Mouse (Mus musculus) erythroblast, embryonic 14.5 days (primary cell): ENCODE measurements around the gene Ube2r2. TPM values are rescaled to one million over a fixed set of nuclear protein-coding genes. Genes with fewer than 3 reads are reported as not detected.

Experiments used
- H3K27me3 ChIP-seq: 2 replicates; pipeline ENCODE4 v1.6.1; 2012; ENCODE audit warnings: inconsistent platforms; ENCODE audit not compliant: control insufficient read depth
- H3K36me3 ChIP-seq: 2 replicates; pipeline ENCODE4 v1.6.1; 2012; ENCODE audit warnings: mild to moderate bottlenecking, inconsistent platforms; ENCODE audit not compliant: control insufficient read depth
- H3K4me1 ChIP-seq: 2 replicates; pipeline ENCODE4 v1.6.1; 2012; ENCODE audit warnings: inconsistent platforms; ENCODE audit not compliant: control insufficient read depth
- H3K4me3 ChIP-seq: replicated peaks from 2 replicates; pipeline ENCODE3; 2012; ENCODE audit warnings: moderate library complexity, mild to moderate bottlenecking, inconsistent platforms
- H3K9me3 ChIP-seq: 2 replicates; pipeline ENCODE4 v1.6.1; 2012; ENCODE audit warnings: low read length, inconsistent platforms, mixed read lengths; ENCODE audit not compliant: control insufficient read depth
- GATA1 ChIP-seq: IDR thresholded peaks from 2 replicates; pipeline ENCODE4 v1.6.1; 2012; ENCODE audit warnings: low read length, inconsistent platforms, mixed read lengths
- TAL1 ChIP-seq: IDR thresholded peaks from 3 replicates; pipeline ENCODE4 v1.6.1; 2012; ENCODE audit warnings: low read length, inconsistent platforms, mixed read lengths
- polyA plus RNA-seq: library from polyadenylated mRNA; stranded (reverse); fragments of >175 nt; gene quantifications from 2 replicates; pipeline ENCODE4 v1.2.3, GENCODE M21; 2012

Ube2r2 gene
- polyA plus RNA-seq = 15.9 and 16.5 TPM in 2 replicates

- TF ChIP-seq GATA1 = no peak
- no peak for TF ChIP-seq TAL1
- H3K9me3 ChIP-seq = no peaks in the 10 kb centered on the region
- peak within 1 kb of the TSS; percentile 96 for H3K4me3 ChIP-seq
- H3K36me3 ChIP-seq = peaks cover 30% of the 10 kb centered on the region
- H3K27me3 ChIP-seq = no peaks in the 10 kb centered on the region
- peaks cover 77% of the 10 kb centered on the region for H3K4me1 ChIP-seq
Observed at GRCm38 (mm10) chr4:41135711-41136453, at the start of gene Ube2r2. Gene Ube2r2, plus strand, starts transcription at chr4:41135743.

DNA sequence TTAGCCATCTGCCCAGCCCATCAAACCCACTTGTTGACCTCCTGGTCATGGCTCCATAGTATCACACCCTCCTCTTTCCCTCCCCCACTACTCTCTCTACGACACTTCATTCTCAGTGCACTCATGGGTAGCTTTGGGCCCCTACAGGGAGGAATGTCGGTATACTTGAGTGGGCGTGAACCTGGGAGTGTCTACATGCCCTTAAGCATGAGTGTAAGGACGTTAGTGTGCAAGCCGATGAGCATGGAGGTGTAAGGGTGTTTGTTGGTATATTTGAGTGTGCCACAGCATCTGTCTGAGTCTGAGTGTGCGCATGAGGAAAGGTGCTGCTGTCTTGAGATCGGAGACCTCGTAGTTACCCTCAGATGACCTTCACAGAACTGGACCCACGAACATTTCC is 48.6 kb upstream of the Ube2r2 start:
- H3K36me3 ChIP-seq = peaks cover 14% of the 10 kb centered on the region
- H3K27me3 ChIP-seq = no peaks in the 10 kb centered on the region
- peaks cover 96% of the 10 kb centered on the region for H3K4me1 ChIP-seq
- TF ChIP-seq TAL1 = no peak
- no peak for TF ChIP-seq GATA1
- peak overlapping the region; percentile 49 for H3K4me3 ChIP-seq
- H3K9me3 ChIP-seq = peaks cover 3% of the 10 kb centered on the region; the same call in 1 of the 2 replicates

GRCm38 (mm10) chr4:41087459-41088298 is 47.9 kb upstream of the Ube2r2 start:
- peaks cover 95% of the 10 kb centered on the region for H3K4me1 ChIP-seq
- TF ChIP-seq TAL1 (peak; percentile 96), GATA1 (peak; percentile 91)
- H3K4me3 ChIP-seq = peak overlapping the region; percentile 49
- H3K9me3 ChIP-seq = peaks cover 3% of the 10 kb centered on the region; the same call in 1 of the 2 replicates
- H3K36me3 ChIP-seq = peaks cover 19% of the 10 kb centered on the region
- no peaks in the 10 kb centered on the region for H3K27me3 ChIP-seq

- TF ChIP-seq GATA1 (no peak), TAL1 (no peak)
- Histone ChIP-seq H3K9me3 (peaks cover 3% of the 10 kb centered on the region; the same call in 1 of the 2 replicates), H3K27me3 (no peaks in the 10 kb centered on the region), H3K4me3 (peak overlapping the region; percentile 16), H3K4me1 (peaks cover 92% of the 10 kb centered on the region), H3K36me3 (peaks cover 33% of the 10 kb centered on the region)
Observed at GRCm38 (mm10) chr4:41089189-41089588, 46.4 kb upstream of the Ube2r2 start.

- Histone ChIP-seq H3K4me1 (peaks cover 92% of the 10 kb centered on the region), H3K36me3 (peaks cover 36% of the 10 kb centered on the region), H3K9me3 (peaks cover under 1% of the 10 kb centered on the region; the same call in 1 of the 2 replicates), H3K27me3 (no peaks in the 10 kb centered on the region), H3K4me3 (peak overlapping the region; percentile 30)
- no peak for TF ChIP-seq GATA1
- no peak for TF ChIP-seq TAL1
Observed at GRCm38 (mm10) chr4:41089705-41090104, 45.8 kb upstream of the Ube2r2 start.

GRCm38 (mm10) chr4:41091391-41091790 is 44.2 kb upstream of the Ube2r2 start:
- TF ChIP-seq GATA1 (no peak), TAL1 (no peak)
- H3K4me3 ChIP-seq = no peak overlapping the region
- H3K36me3 ChIP-seq = peaks cover 49% of the 10 kb centered on the region
- no peaks in the 10 kb centered on the region for H3K9me3 ChIP-seq
- peaks cover 92% of the 10 kb centered on the region for H3K4me1 ChIP-seq
- peaks cover 2% of the 10 kb centered on the region; the same call in 1 of the 2 replicates for H3K27me3 ChIP-seq

- Histone ChIP-seq H3K36me3 (peaks cover 49% of the 10 kb centered on the region), H3K27me3 (peaks cover 13% of the 10 kb centered on the region), H3K4me1 (peaks cover 92% of the 10 kb centered on the region), H3K9me3 (no peaks in the 10 kb centered on the region), H3K4me3 (no peak overlapping the region)
- no peak for TF ChIP-seq TAL1
- no peak for TF ChIP-seq GATA1
Observed at GRCm38 (mm10) chr4:41092958-41093357, 42.6 kb upstream of the Ube2r2 start.

GRCm38 (mm10) chr4:41094361-41094760 is 41.2 kb upstream of the Ube2r2 start:
- no peak for TF ChIP-seq GATA1
- TF ChIP-seq TAL1 = no peak
- H3K4me1 ChIP-seq = peaks cover 88% of the 10 kb centered on the region

DNA sequence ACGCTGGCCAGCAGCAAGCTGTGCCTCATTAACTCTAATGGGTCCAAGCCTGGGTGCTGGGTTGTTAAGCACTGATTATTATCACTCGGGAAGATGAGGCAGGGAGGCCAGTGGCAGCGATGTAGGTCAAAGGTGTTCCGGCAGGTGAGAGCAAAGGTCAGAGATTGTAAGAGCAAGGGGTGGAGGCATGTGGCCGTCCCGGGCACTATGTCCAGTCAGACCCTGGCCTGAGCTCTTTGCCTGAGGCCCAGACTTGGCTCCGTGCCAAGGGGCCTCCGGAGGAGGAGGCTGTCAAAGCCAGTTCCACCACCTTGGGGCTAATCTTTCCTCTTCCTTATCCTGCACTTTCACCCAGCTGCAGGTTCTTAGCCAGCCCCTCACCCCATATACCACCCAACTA is 39.4 kb upstream of the Ube2r2 start:
- peaks cover 49% of the 10 kb centered on the region for H3K36me3 ChIP-seq
- no peak for TF ChIP-seq GATA1
- no peak for TF ChIP-seq TAL1
- H3K4me1 ChIP-seq = peaks cover 69% of the 10 kb centered on the region
- no peaks in the 10 kb centered on the region for H3K9me3 ChIP-seq
- H3K27me3 ChIP-seq = peaks cover 44% of the 10 kb centered on the region
- H3K4me3 ChIP-seq = peak overlapping the region; percentile 76

More at GRCm38 (mm10) chr4:41094361-41094760, 41.2 kb upstream of the Ube2r2 start:
- H3K9me3 ChIP-seq = no peaks in the 10 kb centered on the region
- H3K36me3 ChIP-seq = peaks cover 49% of the 10 kb centered on the region
- peaks cover 27% of the 10 kb centered on the region for H3K27me3 ChIP-seq
- H3K4me3 ChIP-seq = no peak overlapping the region
